In the genomic region with DNA sequence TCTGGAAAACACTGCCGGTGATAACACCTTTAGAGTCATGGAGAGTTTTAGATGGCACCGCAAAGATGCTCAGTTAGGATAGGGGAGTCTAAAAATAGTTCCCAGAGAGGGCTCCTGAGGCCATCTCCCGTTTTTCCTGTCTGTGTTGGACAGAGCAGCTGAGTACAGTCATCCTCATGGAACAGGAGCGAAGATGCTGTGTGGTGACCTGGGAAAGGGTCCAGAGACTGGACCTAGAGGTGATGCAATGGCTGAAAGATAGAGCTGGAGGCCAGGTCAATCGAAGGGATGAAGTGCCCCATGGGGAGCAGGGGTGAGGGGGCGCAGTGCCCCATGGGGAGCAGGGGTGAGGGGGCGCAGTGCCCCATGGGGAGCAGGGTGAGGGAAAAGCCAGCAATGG, we compare ENCODE assay signal across 22 mouse cellular contexts.
A peak's percentile ranks its signal among the peaks of the same experiment; 100 is the strongest.
DNase-seq lines count a peak whose midpoint lies in the region; ATAC-seq and TF ChIP-seq lines count a peak whose summit lies in the region.
"Had no signal": no experiment of that assay in that cellular context is flagged by ENCODE, and none has a peak within 500 bp of the region (broad histone marks: within the 10 kb centered on the region; RNA-seq: fewer than 3 reads in every experiment).

No protein-coding gene starts in this region.

- DNase-seq in gastrocnemius, postnatal 14 days: peak; percentile 37
- DNase-seq in gastrocnemius, adult 8-10 months (ENCODE audit: low spot score in 2 of 2): no peak
- DNase-seq in limb, embryonic 10.5 days (ENCODE audit: low spot score): no peak
- DNase-seq in embryonic facial prominence, embryonic 10.5 days (ENCODE audit: low spot score): no peak
- DNase-seq in skeletal muscle tissue, adult 2 months (ENCODE audit: low read depth, low spot score): peak; percentile 59
- no peak for DNase-seq in left cerebral cortex, adult 2 months (ENCODE audit: extremely low spot score in 1 of 2, low spot score in 2 of 2)
- DNase-seq: adrenal gland, postnatal 10 days; cerebellum, postnatal 10 days; heart, postnatal 14 days; kidney, adult 8-10 months had no signal

- H3K27me3 ChIP-seq in limb, embryonic 13.5 days: no peaks in the 10 kb centered on the region
- H3K27me3 ChIP-seq in limb, embryonic 10.5 days (ENCODE audit: low read depth, poor library complexity, severe bottlenecking): peaks cover 8% of the 10 kb centered on the region; the same call in 1 of the 2 replicates
- H3K27me3 ChIP-seq in embryonic facial prominence, embryonic 10.5 days (replicated peaks; ENCODE audit: low read depth, poor library complexity, severe bottlenecking): 0 out of 2 replicates have a peak, but pooled peaks cover 6% of the 10 kb centered on the region
- H3K27me3 ChIP-seq: embryonic facial prominence, embryonic 15.5 days; heart, embryonic 15.5 days; hindbrain, embryonic 15.5 days had no signal

- intact Hi-C loops in gastrocnemius, postnatal 14 days (cut with DNase I; ENCODE audit: low total_unique reads): no loop called here
- intact Hi-C loops in left cerebral cortex, adult 2 months (cut with DNase I): no loop called here

- no peak overlapping the region for H3K4me2 ChIP-seq in limb, embryonic 13.5 days (replicated peaks)
- H3K4me2 ChIP-seq: embryonic facial prominence, embryonic 15.5 days; heart, embryonic 11.5 days; heart, embryonic 15.5 days; hindbrain, embryonic 15.5 days had no signal

- H3K27ac ChIP-seq in limb, embryonic 13.5 days: no peak overlapping the region
- H3K27ac ChIP-seq in limb, embryonic 10.5 days: no peak overlapping the region
- peak overlapping the region; percentile 63; the same call in 1 of the 2 replicates for H3K27ac ChIP-seq in embryonic facial prominence, embryonic 10.5 days (replicated peaks)
- H3K27ac ChIP-seq in left cerebral cortex, adult 2 months: no peak overlapping the region
- H3K27ac ChIP-seq: embryonic facial prominence, embryonic 15.5 days; forebrain, embryonic 10.5 days; heart, embryonic 15.5 days; hindbrain, embryonic 15.5 days had no signal

- no peak overlapping the region for H3K4me3 ChIP-seq in limb, embryonic 13.5 days
- no peak overlapping the region for H3K4me3 ChIP-seq in limb, embryonic 10.5 days
- no peak overlapping the region for H3K4me3 ChIP-seq in embryonic facial prominence, embryonic 10.5 days
- H3K4me3 ChIP-seq in left cerebral cortex, adult 2 months: no peak overlapping the region
- H3K4me3 ChIP-seq: embryonic facial prominence, embryonic 15.5 days; erythroblast, embryonic 14.5 days; forebrain, embryonic 10.5 days; heart, embryonic 15.5 days; hindbrain, embryonic 15.5 days had no signal

- H3K4me1 ChIP-seq in limb, embryonic 13.5 days: peaks cover 14% of the 10 kb centered on the region
- peaks cover 16% of the 10 kb centered on the region for H3K4me1 ChIP-seq in limb, embryonic 10.5 days
- peaks cover 23% of the 10 kb centered on the region for H3K4me1 ChIP-seq in embryonic facial prominence, embryonic 10.5 days

- no peaks in the 10 kb centered on the region for H3K9me3 ChIP-seq in limb, embryonic 13.5 days
- H3K9me3 ChIP-seq in limb, embryonic 10.5 days (replicated peaks): no peaks in the 10 kb centered on the region
- no peaks in the 10 kb centered on the region for H3K9me3 ChIP-seq in embryonic facial prominence, embryonic 10.5 days
- H3K9me3 ChIP-seq: embryonic facial prominence, embryonic 15.5 days; forebrain, embryonic 10.5 days; G1E; heart, embryonic 15.5 days; hindbrain, embryonic 15.5 days had no signal

- 88% methylated on average over 7 of the region's 7 CpGs for WGBS in limb, embryonic 13.5 days
- WGBS in limb, embryonic 10.5 days: 90% methylated on average over 7 of the region's 7 CpGs
- WGBS in embryonic facial prominence, embryonic 10.5 days: 86% methylated on average over 7 of the region's 7 CpGs

- no peaks in the 10 kb centered on the region for H3K36me3 ChIP-seq in limb, embryonic 13.5 days
- no peaks in the 10 kb centered on the region for H3K36me3 ChIP-seq in limb, embryonic 10.5 days
- H3K36me3 ChIP-seq in embryonic facial prominence, embryonic 10.5 days (replicated peaks): no peaks in the 10 kb centered on the region
- H3K36me3 ChIP-seq: embryonic facial prominence, embryonic 15.5 days; forebrain, embryonic 10.5 days; G1E; heart, embryonic 15.5 days; hindbrain, embryonic 15.5 days had no signal

- no peak for TF ChIP-seq CTCF in left cerebral cortex, adult 2 months (IDR thresholded peaks at IDR 0.05)

- no peak overlapping the region for H3K9ac ChIP-seq in limb, embryonic 13.5 days
- H3K9ac ChIP-seq: embryonic facial prominence, embryonic 15.5 days; heart, embryonic 15.5 days; hindbrain, embryonic 15.5 days had no signal

- ATAC-seq in limb, embryonic 13.5 days (ENCODE audit: low FRiP score, low read depth): peak; percentile 25; the same call in 1 of the 2 replicates
- ATAC-seq: CD4-positive, CD25-positive, alpha-beta regulatory T cell, adult 4 months; forebrain, embryonic 14.5 days; inflammation-experienced regulatory T-cells, adult 6 months; intestine, postnatal 0 days had no signal

Comparison
In these comparisons a context has a peak if more than half of its experiments do, and no peak if none do; other contexts are left out.
1. DNase-seq: peak in gastrocnemius, postnatal 14 days (single experiment) and skeletal muscle tissue, adult 2 months (single experiment); none in gastrocnemius, adult 8-10 months (0 of 2), limb, embryonic 10.5 days (single experiment), embryonic facial prominence, embryonic 10.5 days (single experiment) and left cerebral cortex, adult 2 months (0 of 2).